Mouse (Mus musculus) neural tube, embryonic 13.5 days (tissue): ENCODE measurements around the gene Tmod2. TPM values are rescaled to one million over a fixed set of nuclear protein-coding genes. Genes with fewer than 3 reads are reported as not detected.

Experiments used
- polyA plus RNA-seq: library from polyadenylated mRNA; unstranded; fragments of >200 nt; fragmentation: Nextera tagmentation; extraction: Ambion mirVana; gene quantifications from 2 replicates; pipeline ENCODE4 v1.2.1, GENCODE M21; 2015

Tmod2 gene
- polyA plus RNA-seq, 1 experiment from 2014 or later, result 171 TPM

Other genes with a start within 250 kb of the Tmod2 start
- gene Mapk6, start 201.3 kb downstream of the Tmod2 start, polyA plus RNA-seq, result 168 and 170 TPM in 2 replicates
- gene Leo1, start 169.8 kb downstream of the Tmod2 start, polyA plus RNA-seq, result 41.4 and 44.5 TPM in 2 replicates
- gene Tmod3, start 51.7 kb downstream of the Tmod2 start, polyA plus RNA-seq, result 73.8 and 91.2 TPM in 2 replicates
- 26.9 and 27.0 TPM in 2 replicates for gene Lysmd2, start 14.4 kb upstream of the Tmod2 start, polyA plus RNA-seq
- gene Scg3, start 72.7 kb upstream of the Tmod2 start, polyA plus RNA-seq, result 132 and 137 TPM in 2 replicates
- 3.9 and 4.5 TPM in 2 replicates for gene Bmp5, start 164.0 kb upstream of the Tmod2 start, polyA plus RNA-seq